Mouse (Mus musculus) MEL-GATA-1-ER (cell line): ENCODE results near the gene Tmub1.
"Not testable (repeated sequence)": the region's sequence is repeated elsewhere in the genome, so short reads cannot be mapped to it uniquely, and the experiment has no call there.

Experiments used
- DNase-seq: peaks from one replicate; pipeline ENCODE4 v3.0.0-alpha.2; 2012; ENCODE audit warnings: low read depth; ENCODE audit errors: extremely low read depth

The Tmub1 gene

GRCm38 (mm10) chr5:24424861-24425411, 22.7 kb downstream of the Tmub1 start:
- DNase-seq = no peak

- DNase-seq = no peak
Observed at GRCm38 (mm10) chr5:24424004-24424781, 23.5 kb downstream of the Tmub1 start.

DNA sequence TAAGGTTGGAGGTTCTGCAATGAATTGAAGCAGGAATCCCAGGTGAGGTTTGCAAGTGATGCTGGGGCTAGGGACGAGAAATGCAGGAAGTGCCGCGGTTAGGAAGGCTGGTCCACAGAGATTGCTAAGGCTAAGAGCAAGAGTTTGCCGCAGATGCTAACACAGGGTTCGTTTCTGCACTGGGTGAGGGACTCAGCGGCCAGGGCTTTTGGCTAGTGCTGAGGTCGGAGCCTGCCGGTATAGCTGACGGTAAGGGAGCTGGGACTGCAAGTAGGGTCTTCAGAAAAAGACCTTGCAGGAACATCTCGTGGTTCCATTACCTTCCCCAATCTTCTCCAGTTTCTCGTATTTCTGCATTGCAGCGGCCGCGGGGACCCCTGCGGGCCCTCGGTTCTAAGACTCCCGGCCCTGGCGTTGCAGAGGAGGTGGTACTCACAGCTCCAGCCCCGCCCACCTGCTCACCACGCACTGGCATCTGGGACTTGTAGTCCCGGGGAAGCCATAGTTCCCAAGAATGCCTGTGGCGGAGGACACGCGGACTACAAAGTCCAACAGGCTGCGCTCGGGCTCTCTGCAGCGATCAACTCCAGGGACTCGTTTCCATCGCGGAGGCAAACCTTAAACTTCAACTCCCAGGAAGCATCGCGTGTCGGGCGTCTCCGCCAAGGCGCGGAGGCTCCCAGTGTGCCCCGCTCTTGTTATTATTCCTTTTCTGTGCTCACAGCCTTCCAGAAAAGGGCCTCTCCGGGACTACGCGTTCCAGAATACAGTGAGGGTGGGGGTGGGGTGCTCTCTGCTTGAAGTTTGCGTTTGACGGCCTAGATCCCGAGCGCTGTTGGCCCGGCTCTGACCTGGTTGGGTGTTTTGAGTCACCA, 24.3 kb downstream of the Tmub1 start, which contains the start of the genes Cdk5 and Slc4a2:
Cdk5 (minus strand) TSS at position 402 of the 875 bp plus-strand sequence.
Slc4a2 (plus strand) TSS at position 709 of the 875 bp plus-strand sequence.
- peak; percentile 100 for DNase-seq

GRCm38 (mm10) chr5:24420381-24420780, 27.3 kb downstream of the Tmub1 start:
- DNase-seq = no peak

DNA sequence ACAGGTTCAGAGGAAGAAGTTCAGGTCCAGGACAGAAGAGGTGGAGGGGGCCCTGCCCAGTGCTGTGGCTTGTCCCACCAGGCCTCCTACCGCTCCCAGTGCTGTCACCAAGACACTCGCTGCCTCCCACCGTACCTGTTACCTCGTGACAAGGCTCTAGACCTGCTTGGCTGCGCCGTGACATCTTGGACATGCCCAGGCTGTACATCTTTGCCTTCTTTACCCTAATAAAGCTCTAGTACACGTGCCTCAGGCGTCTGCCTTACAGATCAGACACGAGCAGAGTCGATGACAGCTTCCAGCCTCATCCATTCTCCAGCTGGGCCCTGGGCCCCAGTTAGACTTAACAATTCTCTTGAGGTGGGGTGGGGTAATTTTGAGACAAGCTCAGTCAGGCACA, 30.1 kb downstream of the Tmub1 start:
- no peak for DNase-seq

- peak; percentile 66 for DNase-seq
Observed at GRCm38 (mm10) chr5:24416222-24416736, 31.4 kb downstream of the Tmub1 start.

DNA sequence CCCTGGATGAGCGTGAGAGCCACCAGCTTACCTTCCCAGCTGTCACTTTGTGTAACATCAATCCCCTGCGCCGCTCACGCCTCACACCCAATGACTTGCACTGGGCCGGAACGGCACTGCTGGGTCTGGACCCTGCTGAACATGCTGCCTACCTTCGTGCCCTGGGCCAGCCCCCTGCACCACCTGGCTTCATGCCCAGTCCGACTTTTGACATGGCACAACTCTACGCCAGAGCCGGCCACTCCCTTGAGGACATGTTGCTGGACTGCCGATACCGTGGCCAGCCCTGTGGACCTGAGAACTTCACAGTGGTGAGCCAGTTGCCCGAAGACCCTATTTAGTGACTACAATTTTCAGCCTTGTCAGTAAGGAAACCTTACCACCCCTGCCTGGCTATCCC, 33.7 kb downstream of the Tmub1 start:
- no peak for DNase-seq

- no peak for DNase-seq
Observed at GRCm38 (mm10) chr5:24413042-24413693, 34.5 kb downstream of the Tmub1 start, which contains the start of gene Asic3. TSS of gene Asic3 (plus strand) at chr5:24413392.

GRCm38 (mm10) chr5:24412063-24412462, 35.6 kb downstream of the Tmub1 start:
- DNase-seq = no peak

GRCm38 (mm10) chr5:24409466-24409865, 38.2 kb downstream of the Tmub1 start:
- no peak for DNase-seq

DNA sequence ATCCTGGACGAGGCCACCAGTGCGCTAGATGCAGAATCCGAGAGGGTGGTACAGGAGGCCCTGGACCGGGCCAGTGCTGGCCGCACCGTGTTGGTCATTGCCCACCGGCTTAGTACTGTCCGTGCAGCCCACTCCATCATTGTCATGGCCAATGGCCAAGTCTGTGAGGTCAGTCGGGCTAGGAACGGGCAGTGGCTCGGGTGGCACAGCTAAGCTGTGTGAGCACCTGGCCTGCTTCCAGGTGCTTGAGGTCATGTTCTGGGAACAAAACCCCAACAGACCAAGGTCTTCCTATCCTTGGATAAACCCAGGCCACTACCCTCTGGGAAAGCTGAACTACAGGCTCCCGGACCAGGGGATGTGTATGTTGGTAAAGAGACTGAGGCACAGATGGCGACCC, 39.0 kb downstream of the Tmub1 start:
- no peak for DNase-seq

DNA sequence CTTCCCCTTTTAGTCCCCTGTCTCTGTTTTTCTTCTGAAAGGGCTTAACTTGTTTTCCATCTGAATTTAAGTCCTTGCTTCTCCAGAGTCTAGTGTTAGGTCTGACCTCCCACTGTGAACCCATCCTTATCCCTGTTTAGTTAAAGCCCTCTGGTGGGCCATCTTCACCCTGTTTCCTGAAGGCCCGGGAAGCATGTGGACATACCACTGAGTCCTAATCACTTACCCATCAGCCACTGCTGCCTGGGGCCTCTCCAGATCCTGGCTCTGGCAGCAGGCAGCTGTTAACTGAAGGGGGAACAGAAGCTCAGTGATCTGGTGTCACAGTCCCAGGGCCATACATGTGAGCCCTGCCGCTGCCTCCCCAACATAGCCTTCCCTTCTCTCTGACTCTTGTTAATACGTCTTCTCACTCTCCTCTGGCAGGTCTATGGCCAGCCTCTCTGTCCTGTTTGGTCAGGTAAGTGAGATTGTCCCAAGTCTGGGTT, 42.2 kb downstream of the Tmub1 start:
- DNase-seq = no peak

- no peak for DNase-seq
Observed at GRCm38 (mm10) chr5:24404594-24405360, 42.9 kb downstream of the Tmub1 start.

GRCm38 (mm10) chr5:24401969-24402368, 45.7 kb downstream of the Tmub1 start:
- DNase-seq = no peak

- no peak for DNase-seq
Observed at GRCm38 (mm10) chr5:24400911-24401605, 46.6 kb downstream of the Tmub1 start.

DNA sequence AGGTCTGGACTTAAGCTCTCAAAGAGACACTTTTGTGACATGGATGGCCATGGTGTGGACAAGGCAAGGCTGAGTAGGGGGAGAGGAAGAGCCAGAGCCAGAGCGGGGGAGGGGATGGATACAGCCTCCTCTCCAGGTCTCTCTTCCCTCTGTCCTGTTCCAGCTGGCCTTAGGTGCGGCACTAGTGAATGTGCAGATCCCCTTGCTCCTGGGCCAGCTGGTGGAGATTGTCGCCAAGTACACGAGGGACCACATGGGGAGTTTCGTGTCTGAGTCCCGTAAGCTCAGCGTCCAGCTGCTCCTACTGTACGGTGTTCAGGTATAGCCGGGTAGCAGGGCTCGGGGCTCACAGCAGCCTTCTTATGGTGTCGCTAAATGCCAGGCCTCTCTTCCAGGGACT, 47.3 kb downstream of the Tmub1 start:
- no peak for DNase-seq

DNA sequence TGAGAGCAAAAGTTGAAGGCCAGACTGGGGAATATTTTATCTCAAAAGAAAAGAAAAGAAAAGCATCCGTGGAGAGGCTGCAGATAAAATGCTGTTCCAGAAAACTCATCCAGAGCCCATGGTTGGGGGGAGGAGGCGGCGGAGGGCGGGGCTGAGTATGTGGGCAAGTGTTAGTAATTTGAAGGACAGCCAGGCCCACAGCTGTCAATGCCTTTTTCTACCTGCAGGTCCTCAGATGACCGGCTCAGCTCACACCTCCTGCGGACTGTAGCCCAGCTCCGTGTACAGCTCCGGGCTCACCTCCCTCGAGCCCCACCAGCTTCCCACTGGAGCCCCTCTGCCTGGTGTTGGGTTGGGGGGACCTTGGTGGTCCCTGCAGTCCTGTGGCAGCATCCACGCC, 48.0 kb downstream of the Tmub1 start:
- no peak for DNase-seq

DNA sequence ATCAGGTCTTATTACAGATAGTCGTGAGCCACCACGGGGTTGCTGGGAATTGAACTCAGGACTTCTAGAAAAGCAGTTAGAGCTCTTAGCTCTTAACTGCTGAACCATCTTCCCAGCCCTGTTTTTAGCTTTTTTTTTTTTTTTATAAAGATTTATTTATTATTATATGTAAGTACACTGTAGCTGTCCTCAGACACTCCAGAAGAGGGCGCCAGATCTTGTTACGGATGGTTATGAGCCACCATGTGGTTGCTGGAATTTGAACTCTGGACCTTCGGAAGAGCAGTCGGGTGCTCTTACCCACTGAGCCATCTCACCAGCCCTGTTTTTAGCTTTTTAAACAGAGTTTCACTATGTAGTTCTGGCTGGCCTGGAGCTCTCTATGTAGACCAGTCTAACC, 51.4 kb downstream of the Tmub1 start:
- DNase-seq = not testable (repeated sequence)
